Mouse (Mus musculus): ENCODE results near the gene Spsb4. TPM values are rescaled to one million over a fixed set of nuclear protein-coding genes. Genes with fewer than 3 reads are reported as not detected.

Spsb4 gene
- total RNA-seq, 2 experiments from 2014 or later, result 1.5 to 3.5 TPM

DNA sequence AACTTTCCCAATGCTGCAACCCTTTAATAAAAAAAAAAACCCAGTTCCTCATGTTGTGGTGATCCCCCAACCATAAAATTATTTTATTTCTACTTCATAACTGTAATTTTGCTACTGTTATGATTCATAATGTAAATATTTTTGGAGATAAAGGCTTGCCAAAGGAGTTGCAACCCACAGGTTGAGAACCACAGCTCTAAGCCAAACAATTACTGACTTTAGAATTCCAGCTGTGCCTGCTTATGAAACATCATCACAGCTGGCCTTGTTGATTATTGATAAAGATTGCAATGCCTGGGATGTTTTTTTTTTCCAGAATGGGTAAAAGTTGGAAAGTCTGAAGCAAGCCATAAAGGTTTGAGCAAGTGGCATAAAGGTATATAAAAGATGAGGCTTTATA lies 119.6 kb downstream of the Spsb4 start:
- no peak for DNase-seq

DNA sequence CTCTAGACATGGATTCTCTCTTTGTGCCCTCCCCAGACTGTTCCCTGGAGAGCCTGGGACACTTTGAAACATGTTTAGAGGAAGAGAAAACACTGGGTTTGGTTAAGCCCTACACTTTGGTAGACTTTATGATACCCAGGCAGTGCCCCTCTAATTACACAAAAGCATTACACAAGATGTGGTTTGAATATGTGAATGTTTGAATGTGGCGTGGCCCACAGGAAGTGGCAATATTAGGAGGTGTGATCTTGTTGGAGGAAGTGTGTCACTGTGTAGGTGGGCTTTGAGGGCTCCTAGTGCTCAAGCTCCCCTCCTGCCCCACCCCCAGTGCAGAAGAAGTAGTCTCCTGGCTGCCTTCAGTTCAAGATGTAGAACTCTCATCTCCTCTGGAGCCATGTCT lies 122.0 kb downstream of the Spsb4 start:
- no peak for DNase-seq

DNA sequence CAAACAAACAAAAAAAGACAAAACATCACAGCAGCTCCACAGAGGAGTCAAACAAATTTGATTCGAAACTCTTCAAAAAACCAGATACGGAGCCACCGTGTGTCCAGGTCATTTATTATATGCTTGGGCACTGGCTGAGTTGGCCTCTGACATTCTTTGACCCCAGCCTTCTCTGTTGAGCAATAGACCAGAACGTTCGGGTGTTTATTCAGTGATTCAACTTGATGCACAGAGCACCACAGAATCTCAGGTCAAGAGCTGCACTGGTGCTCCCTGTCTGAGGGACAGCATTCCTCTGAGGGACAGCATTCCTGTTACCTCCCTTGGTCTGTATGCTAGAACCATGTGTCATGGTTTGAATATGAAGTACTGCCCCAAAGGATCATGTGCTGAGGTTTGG lies 125.1 kb downstream of the Spsb4 start:
- DNase-seq, result no peak

Other genes starting within 250 kb of the Spsb4 start
- 10 to 100 TPM in 1 of 2 experiments, 1 to 10 TPM in 1; 8.8 to 11.0 TPM for gene Pxylp1, start 126.2 kb downstream of the Spsb4 start, total RNA-seq (2021)
- 10 to 100 TPM; 61.8 to 93.5 TPM for gene Slc25a36, start 92.3 kb upstream of the Spsb4 start, total RNA-seq (2021)

Data from adrenal gland, postnatal 10 days (tissue).